10 mouse cellular contexts compared by ENCODE assay signal in genomic region chr15:102242404-102243228, GRCm38 (mm10). TPM values are rescaled to one million over a fixed set of nuclear protein-coding genes. Genes with fewer than 3 reads are reported as not detected.
A peak's percentile ranks its signal among the peaks of the same experiment; 100 is the strongest.
DNase-seq lines count a peak whose midpoint lies in the region; ATAC-seq and TF ChIP-seq lines count a peak whose summit lies in the region.
"Had no signal": no experiment of that assay in that cellular context is flagged by ENCODE, and none has a peak within 500 bp of the region (broad histone marks: within the 10 kb centered on the region; RNA-seq: fewer than 3 reads in every experiment).

No protein-coding gene starts in this region.

- intact Hi-C loops in left cerebral cortex, postnatal 4 days (cut with DNase I), result no loop called here

- H3K4me1 ChIP-seq in hindbrain, embryonic 14.5 days (replicated peaks; ENCODE audit: control insufficient read depth, insufficient read depth, low read length), result peaks cover 36% of the 10 kb centered on the region; the same call in 1 of the 2 replicates
- H3K4me1 ChIP-seq in hindbrain, embryonic 12.5 days, result peaks cover 35% of the 10 kb centered on the region
- H3K4me1 ChIP-seq in E14TG2a.4 (replicated peaks; ENCODE audit: low read depth, low read length), result peaks cover 72% of the 10 kb centered on the region
- H3K4me1 ChIP-seq in bone marrow macrophage, adult 2 months (ENCODE audit: control insufficient read depth, insufficient read depth, low read length), result peaks cover 22% of the 10 kb centered on the region
- peaks cover 36% of the 10 kb centered on the region for H3K4me1 ChIP-seq in limb, embryonic 14.5 days (ENCODE audit: control insufficient read depth, insufficient read depth, low read length)

- no peak for DNase-seq in hindbrain, embryonic 14.5 days (ENCODE audit: low spot score)
- no peak for DNase-seq in limb, embryonic 14.5 days (ENCODE audit: low spot score)
- DNase-seq in cerebellum, adult 9-11 months, result no peak
- DNase-seq in left cerebral cortex, postnatal 4 days, result no peak
- DNase-seq: thymus, postnatal 36 days had no signal

- no peak overlapping the region for H3K27ac ChIP-seq in hindbrain, embryonic 14.5 days
- no peak overlapping the region for H3K27ac ChIP-seq in hindbrain, embryonic 12.5 days
- peak overlapping the region; percentile 86 for H3K27ac ChIP-seq in bone marrow macrophage, adult 2 months (ENCODE audit: insufficient read depth, low read depth, low read length)
- H3K27ac ChIP-seq in limb, embryonic 14.5 days (replicated peaks; ENCODE audit: low read depth, low read length), result peak overlapping the region; percentile 95

- H3K9me3 ChIP-seq in hindbrain, embryonic 14.5 days (ENCODE audit: control insufficient read depth, low read length), result no peaks in the 10 kb centered on the region
- H3K9me3 ChIP-seq in hindbrain, embryonic 12.5 days (replicated peaks), result no peaks in the 10 kb centered on the region
- no peaks in the 10 kb centered on the region for H3K9me3 ChIP-seq in E14TG2a.4 (ENCODE audit: low read length)
- no peaks in the 10 kb centered on the region for H3K9me3 ChIP-seq in limb, embryonic 14.5 days (ENCODE audit: control insufficient read depth, low read length)

- no peak overlapping the region for H3K4me3 ChIP-seq in hindbrain, embryonic 14.5 days (replicated peaks; ENCODE audit: low read length)
- H3K4me3 ChIP-seq in hindbrain, embryonic 12.5 days, result no peak overlapping the region
- H3K4me3 ChIP-seq in E14TG2a.4 (replicated peaks; ENCODE audit: low read length), result peak overlapping the region; percentile 94
- H3K4me3 ChIP-seq in bone marrow macrophage, adult 2 months (ENCODE audit: insufficient read depth, low read length), result peak overlapping the region; percentile 42
- H3K4me3 ChIP-seq in limb, embryonic 14.5 days (replicated peaks; ENCODE audit: low read length), result peak overlapping the region; percentile 60

- ATAC-seq in hindbrain, embryonic 14.5 days (ENCODE audit: low FRiP score), result no peak
- no peak for ATAC-seq in hindbrain, embryonic 12.5 days (ENCODE audit: low FRiP score)
- ATAC-seq in limb, embryonic 14.5 days (ENCODE audit: low FRiP score, low read depth), result no peak
- no peak for ATAC-seq in frontal cortex, adult (ENCODE audit: low TSS enrichment)

- WGBS in hindbrain, embryonic 14.5 days, result 32% methylated on average over 12 of the region's 12 CpGs
- 34% methylated on average over 12 of the region's 12 CpGs for WGBS in hindbrain, embryonic 12.5 days
- WGBS in limb, embryonic 14.5 days, result 31% methylated on average over 12 of the region's 12 CpGs

- TF ChIP-seq POLR2A in bone marrow macrophage, adult 2 months (IDR thresholded peaks at IDR 0.05; ENCODE audit: borderline replicate concordance, low read depth, low read length), result no peak
- TF ChIP-seq POLR2A in limb, embryonic 14.5 days (IDR thresholded peaks at IDR 0.05; ENCODE audit: borderline replicate concordance, extremely low read depth, insufficient read depth, insufficient read length), result no peak

- no peak for TF ChIP-seq CTCF in E14TG2a.4 (conservative IDR thresholded peaks at IDR 0.05; ENCODE audit: low read length)
- no peak for TF ChIP-seq CTCF in bone marrow macrophage, adult 2 months (IDR thresholded peaks at IDR 0.05; ENCODE audit: low read depth, low read length)

- H3K9ac ChIP-seq in hindbrain, embryonic 14.5 days, result no peak overlapping the region
- H3K9ac ChIP-seq in hindbrain, embryonic 12.5 days, result no peak overlapping the region
- H3K9ac ChIP-seq in limb, embryonic 14.5 days (ENCODE audit: low read depth, low read length, severe bottlenecking), result peak overlapping the region; percentile 75; the same call in 1 of the 2 replicates

- 0 out of 2 replicates have a peak overlapping the region, but pooled peaks have one; percentile 98 for H3K4me2 ChIP-seq in hindbrain, embryonic 14.5 days (replicated peaks)
- no peak overlapping the region for H3K4me2 ChIP-seq in hindbrain, embryonic 12.5 days (replicated peaks)
- H3K4me2 ChIP-seq in limb, embryonic 14.5 days (replicated peaks; ENCODE audit: low read depth, low read length, severe bottlenecking), result peak overlapping the region; percentile 94

- no peaks in the 10 kb centered on the region for H3K36me3 ChIP-seq in hindbrain, embryonic 14.5 days (replicated peaks; ENCODE audit: control insufficient read depth, insufficient read depth)
- no peaks in the 10 kb centered on the region for H3K36me3 ChIP-seq in hindbrain, embryonic 12.5 days
- peaks cover 43% of the 10 kb centered on the region for H3K36me3 ChIP-seq in E14TG2a.4 (ENCODE audit: insufficient read depth, low read length)
- peaks cover 54% of the 10 kb centered on the region for H3K36me3 ChIP-seq in limb, embryonic 14.5 days (ENCODE audit: control insufficient read depth, insufficient read depth, low read length)

- H3K27me3 ChIP-seq in hindbrain, embryonic 14.5 days (ENCODE audit: control insufficient read depth, insufficient read depth, low read length), result peaks cover 41% of the 10 kb centered on the region
- peaks cover 77% of the 10 kb centered on the region for H3K27me3 ChIP-seq in hindbrain, embryonic 12.5 days
- H3K27me3 ChIP-seq in E14TG2a.4 (ENCODE audit: insufficient read depth, low read length), result no peaks in the 10 kb centered on the region
- no peaks in the 10 kb centered on the region for H3K27me3 ChIP-seq in limb, embryonic 14.5 days (ENCODE audit: control insufficient read depth, insufficient read depth, low read length)

RNA-seq across cellular contexts. Expression of gene Itgb7, which starts 10.9 kb away (rescaled TPM):
- 0.22 and 1.1 TPM in 2 replicates for polyA plus RNA-seq in hindbrain, embryonic 14.5 days (2014; fragmentation: Nextera tagmentation; extraction: Ambion mirVana)
- polyA plus RNA-seq in hindbrain, embryonic 12.5 days (2016; fragmentation: Nextera tagmentation; extraction: Ambion mirVana), result 1.1 and 2.2 TPM in 2 replicates
- 32.3 and 35.8 TPM in 2 replicates for polyA plus RNA-seq in bone marrow macrophage, adult 2 months (2012; ENCODE audit: insufficient read depth, insufficient read length, missing spikeins)
- 2.7 and 3.0 TPM in 2 replicates for polyA plus RNA-seq in limb, embryonic 14.5 days (2012; rRNA removed)
- 4.2 and 6.5 TPM in 2 replicates for polyA plus RNA-seq in limb, embryonic 14.5 days (2014; fragmentation: Nextera tagmentation; extraction: Ambion mirVana)
- 1 to 10 TPM in 1 of 2 experiments, under 1 TPM in 1; 0.74 to 1.1 TPM for total RNA-seq in left cerebral cortex, postnatal 4 days (2021)

RNA-seq across cellular contexts. Expression of gene Rarg, which starts 14.7 kb away (rescaled TPM):
- polyA plus RNA-seq in hindbrain, embryonic 14.5 days (2014; fragmentation: Nextera tagmentation; extraction: Ambion mirVana), result 6.2 and 6.7 TPM in 2 replicates
- polyA plus RNA-seq in hindbrain, embryonic 12.5 days (2016; fragmentation: Nextera tagmentation; extraction: Ambion mirVana), result 42.2 and 45.6 TPM in 2 replicates
- polyA plus RNA-seq in bone marrow macrophage, adult 2 months (2012; ENCODE audit: insufficient read depth, insufficient read length, missing spikeins), result 29.8 and 30.4 TPM in 2 replicates
- polyA plus RNA-seq in limb, embryonic 14.5 days (2012; rRNA removed), result 135 and 175 TPM in 2 replicates
- polyA plus RNA-seq in limb, embryonic 14.5 days (2014; fragmentation: Nextera tagmentation; extraction: Ambion mirVana), result 115 and 140 TPM in 2 replicates
- total RNA-seq in left cerebral cortex, postnatal 4 days (2021), result 10 to 100 TPM; 15.9 to 16.9 TPM

RNA-seq across cellular contexts. Expression of gene Gm9918, which starts 27.7 kb away (rescaled TPM):
- polyA plus RNA-seq in hindbrain, embryonic 14.5 days (2014; fragmentation: Nextera tagmentation; extraction: Ambion mirVana), result not detected in 2 replicates
- 0.30 and 0.49 TPM in 2 replicates for polyA plus RNA-seq in hindbrain, embryonic 12.5 days (2016; fragmentation: Nextera tagmentation; extraction: Ambion mirVana)
- polyA plus RNA-seq in bone marrow macrophage, adult 2 months (2012; ENCODE audit: insufficient read depth, insufficient read length, missing spikeins), result not detected in 2 replicates
- polyA plus RNA-seq in limb, embryonic 14.5 days (2012; rRNA removed), result 3.1 and 3.8 TPM in 2 replicates
- polyA plus RNA-seq in limb, embryonic 14.5 days (2014; fragmentation: Nextera tagmentation; extraction: Ambion mirVana), result 0.93 and 1.0 TPM in 2 replicates
- not detected for total RNA-seq in left cerebral cortex, postnatal 4 days (2021)
- total RNA-seq: layer of hippocampus, adult 18-20 months had no signal

RNA-seq across cellular contexts. Expression of gene Mfsd5, which starts 36.6 kb away (rescaled TPM):
- polyA plus RNA-seq in hindbrain, embryonic 14.5 days (2014; fragmentation: Nextera tagmentation; extraction: Ambion mirVana), result 60.6 and 61.8 TPM in 2 replicates
- polyA plus RNA-seq in hindbrain, embryonic 12.5 days (2016; fragmentation: Nextera tagmentation; extraction: Ambion mirVana), result 54.2 and 54.9 TPM in 2 replicates
- 71.6 and 78.4 TPM in 2 replicates for polyA plus RNA-seq in bone marrow macrophage, adult 2 months (2012; ENCODE audit: insufficient read depth, insufficient read length, missing spikeins)
- polyA plus RNA-seq in limb, embryonic 14.5 days (2012; rRNA removed), result 55.6 and 76.8 TPM in 2 replicates
- 77.7 and 82.1 TPM in 2 replicates for polyA plus RNA-seq in limb, embryonic 14.5 days (2014; fragmentation: Nextera tagmentation; extraction: Ambion mirVana)
- total RNA-seq in left cerebral cortex, postnatal 4 days (2021), result 10 to 100 TPM; 31.4 to 33.7 TPM

RNA-seq across cellular contexts. Expression of gene Csad, which starts 38.1 kb away (rescaled TPM):
- polyA plus RNA-seq in hindbrain, embryonic 14.5 days (2014; fragmentation: Nextera tagmentation; extraction: Ambion mirVana), result 27.5 and 33.3 TPM in 2 replicates
- polyA plus RNA-seq in hindbrain, embryonic 12.5 days (2016; fragmentation: Nextera tagmentation; extraction: Ambion mirVana), result 49.3 and 53.5 TPM in 2 replicates
- 60.4 and 60.5 TPM in 2 replicates for polyA plus RNA-seq in bone marrow macrophage, adult 2 months (2012; ENCODE audit: insufficient read depth, insufficient read length, missing spikeins)
- polyA plus RNA-seq in limb, embryonic 14.5 days (2012; rRNA removed), result 112 and 130 TPM in 2 replicates
- 66.1 and 75.3 TPM in 2 replicates for polyA plus RNA-seq in limb, embryonic 14.5 days (2014; fragmentation: Nextera tagmentation; extraction: Ambion mirVana)
- total RNA-seq in left cerebral cortex, postnatal 4 days (2021), result 10 to 100 TPM; 27.8 TPM

Comparison
In these comparisons a context has a peak if more than half of its experiments do, and no peak if none do; other contexts are left out.
1. H3K27ac ChIP-seq: peak in bone marrow macrophage, adult 2 months (single experiment) and limb, embryonic 14.5 days (single experiment); none in hindbrain, embryonic 14.5 days (single experiment) and hindbrain, embryonic 12.5 days (single experiment).
2. H3K4me3 ChIP-seq: peak in E14TG2a.4 (single experiment), bone marrow macrophage, adult 2 months (single experiment) and limb, embryonic 14.5 days (single experiment); none in hindbrain, embryonic 14.5 days (single experiment) and hindbrain, embryonic 12.5 days (single experiment).